ENCODE assay signal across 16 mouse cellular contexts in genomic region chr3:21606846-21607245, GRCm38 (mm10).
"Had no signal": no experiment of that assay in that cellular context is flagged by ENCODE, and none has a peak within 500 bp of the region (broad histone marks: within the 10 kb centered on the region; RNA-seq: fewer than 3 reads in every experiment).

No protein-coding gene starts in this region.

- DNase-seq: cerebellum, adult 8-10 months; cerebellum, adult 9-10 months; cerebellum, adult 9-11 months; cerebellum, postnatal 10 days; cerebellum, postnatal 14 days; cerebellum, postnatal 25 days; cerebellum, postnatal 36 days; embryo, embryonic 11 days; forebrain, postnatal 0 days; gastrocnemius, adult 2 months; gastrocnemius, postnatal 10 days; gastrocnemius, postnatal 25 days; gastrocnemius, postnatal 36 days; heart, adult 11 months; heart, adult 18-20 months; heart, adult 2 months had no signal
